Mouse (Mus musculus) forebrain, embryonic 12.5 days (tissue): ENCODE measurements around the gene Llgl1. TPM values are rescaled to one million over a fixed set of nuclear protein-coding genes. Genes with fewer than 3 reads are reported as not detected.
A peak's percentile ranks its signal among the peaks of the same experiment; 100 is the strongest.

Source experiments
- ATAC-seq: fragments of 200-750 bp; cut with Nextera tagmentation; 2 replicates; pipeline ENCODE4 v1.8.0; 2017; ENCODE audit warnings: moderate TSS enrichment; ENCODE audit not compliant: low FRiP score
- H3K27ac ChIP-seq: fragments of 300-500 bp; sonication (generic); 2 replicates; pipeline ENCODE4 v1.5.1; 2016; ENCODE audit warnings: mild to moderate bottlenecking
- H3K27me3 ChIP-seq: fragments of 300-500 bp; sonication (generic); 2 replicates; pipeline ENCODE4 v1.6.1; 2016; ENCODE audit warnings: mild to moderate bottlenecking
- H3K36me3 ChIP-seq: fragments of 300-500 bp; sonication (generic); replicated peaks from 2 replicates; pipeline ENCODE4 v1.6.1; 2016; ENCODE audit warnings: mild to moderate bottlenecking
- H3K4me1 ChIP-seq: fragments of 300-500 bp; sonication (generic); 2 replicates; pipeline ENCODE4 v1.6.1; 2016
- H3K4me2 ChIP-seq: fragments of 300-500 bp; sonication (generic); 2 replicates; pipeline ENCODE4 v1.6.1; 2016; ENCODE audit warnings: mild to moderate bottlenecking, moderate library complexity
- H3K4me3 ChIP-seq: fragments of 300-500 bp; sonication (generic); replicated peaks from 2 replicates; pipeline ENCODE4 v1.5.1; 2016; ENCODE audit warnings: mild to moderate bottlenecking
- H3K9ac ChIP-seq: fragments of 300-500 bp; sonication (generic); 2 replicates; pipeline ENCODE4 v1.6.1; 2016; ENCODE audit warnings: mild to moderate bottlenecking
- H3K9me3 ChIP-seq: fragments of 300-500 bp; sonication (generic); 2 replicates; pipeline ENCODE4 v1.6.1; 2016
- WGBS: fragments of 180-500 bp; shearing (Covaris S2); methylation state at CpG from one replicate; pipeline ENCODE4 v1.1.7; 2016; 5-methylcytosine and 5-hydroxymethylcytosine counted together
- polyA plus RNA-seq: library from polyadenylated mRNA; unstranded; fragments of >200 nt; fragmentation: Nextera tagmentation; extraction: Ambion mirVana; gene quantifications from 2 replicates; pipeline ENCODE4 v1.2.1, GENCODE M21; 2016

The Llgl1 gene
- 138 and 152 TPM in 2 replicates for polyA plus RNA-seq

DNA sequence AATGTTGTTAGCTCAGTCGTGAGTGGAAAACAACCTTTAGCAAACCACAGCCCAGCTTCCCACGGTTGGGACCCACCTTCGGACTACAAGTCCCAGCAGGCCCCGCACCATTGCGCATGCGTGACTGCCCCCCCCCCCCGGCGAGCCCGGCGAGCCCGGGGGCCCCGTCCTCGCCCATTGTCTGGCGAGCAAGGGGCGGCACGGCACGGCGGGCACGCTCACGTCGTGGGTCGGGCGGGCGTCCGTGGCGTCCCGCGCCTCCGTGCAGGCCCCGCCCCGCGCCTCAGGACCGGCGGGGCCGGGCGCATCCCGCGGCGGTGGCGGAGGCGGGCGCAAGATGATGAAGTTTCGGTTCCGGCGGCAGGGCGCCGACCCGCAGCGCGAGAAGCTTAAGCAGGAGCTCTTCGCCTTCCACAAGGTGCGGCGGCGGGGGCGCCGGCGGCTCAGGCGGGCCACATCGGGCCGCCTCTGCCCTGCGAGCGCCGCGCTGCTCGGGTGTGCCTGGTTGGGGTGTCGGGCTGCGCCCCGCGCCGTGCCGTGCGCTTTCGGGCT is at the start of gene Llgl1:
Gene Llgl1, plus strand, starts transcription at position 200 of the 552 bp plus-strand sequence.
- H3K9ac ChIP-seq: peak within 1 kb of the TSS; percentile 93
- peaks cover 19% of the 10 kb centered on the region for H3K36me3 ChIP-seq
- peak within 1 kb of the TSS; percentile 95 for H3K27ac ChIP-seq
- under 1% methylated on average over 60 of the region's 73 CpGs for WGBS
- H3K9me3 ChIP-seq: no peaks in the 10 kb centered on the region
- ATAC-seq: peak; percentile 89
- H3K27me3 ChIP-seq: no peaks in the 10 kb centered on the region
- peaks cover 46% of the 10 kb centered on the region for H3K4me1 ChIP-seq
- peak within 1 kb of the TSS; percentile 67 for H3K4me2 ChIP-seq
- peak within 1 kb of the TSS; percentile 86 for H3K4me3 ChIP-seq

DNA sequence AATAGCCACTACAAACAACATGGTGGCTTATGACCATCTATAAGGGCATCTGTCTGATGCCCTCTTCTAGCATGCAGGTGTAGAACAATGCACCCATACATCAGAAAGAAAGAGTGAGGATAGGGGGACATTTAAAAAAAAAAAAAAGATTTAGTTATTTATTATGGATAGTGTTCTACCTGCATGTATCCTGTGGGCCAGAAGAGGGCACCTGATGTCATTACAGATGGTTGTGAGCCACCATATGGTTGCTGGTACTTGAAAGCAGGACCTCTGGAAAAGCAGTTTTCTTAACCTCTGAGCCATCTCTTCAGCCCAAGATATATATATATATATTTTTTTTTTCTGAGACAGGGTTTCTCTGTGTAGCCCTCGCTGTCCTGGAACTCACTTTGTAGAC is 3.4 kb upstream of the Llgl1 start:
- 74% methylated on average over 1 of the region's 1 CpGs for WGBS
- H3K9ac ChIP-seq: no peak overlapping the region
- H3K4me1 ChIP-seq: peaks cover 17% of the 10 kb centered on the region
- no peak overlapping the region for H3K4me2 ChIP-seq
- no peak for ATAC-seq
- no peaks in the 10 kb centered on the region for H3K9me3 ChIP-seq
- H3K27me3 ChIP-seq: no peaks in the 10 kb centered on the region
- H3K27ac ChIP-seq: no peak overlapping the region
- H3K4me3 ChIP-seq: no peak overlapping the region
- no peaks in the 10 kb centered on the region for H3K36me3 ChIP-seq

DNA sequence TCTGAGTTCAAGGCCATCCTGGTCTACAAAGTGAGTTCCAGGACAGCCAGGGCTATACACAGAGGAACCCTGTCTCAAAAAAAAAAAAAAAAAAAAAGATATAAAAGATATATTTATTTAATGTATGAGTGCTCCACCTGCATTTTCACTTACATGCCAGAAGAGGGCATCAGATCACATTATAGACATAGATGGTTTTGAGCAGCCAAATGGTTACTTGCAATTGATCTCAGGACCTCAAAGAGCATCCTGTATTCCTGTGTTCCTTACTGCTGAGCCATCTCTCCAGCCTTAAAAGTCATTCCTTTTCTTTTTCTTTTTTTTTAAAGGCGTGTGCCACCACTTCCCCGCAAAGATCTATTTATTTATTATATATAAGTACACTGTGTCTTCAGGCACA is 2.0 kb upstream of the Llgl1 start:
- Histone ChIP-seq H3K4me1 (peaks cover 31% of the 10 kb centered on the region), H3K4me3 (no peak overlapping the region), H3K27me3 (no peaks in the 10 kb centered on the region), H3K4me2 (no peak overlapping the region), H3K9me3 (no peaks in the 10 kb centered on the region), H3K27ac (no peak overlapping the region), H3K9ac (no peak overlapping the region), H3K36me3 (peaks cover 6% of the 10 kb centered on the region; the same call in 1 of the 2 replicates)
- no peak for ATAC-seq
- WGBS: 84% methylated on average over 2 of the region's 2 CpGs

GRCm38 (mm10) chr11:60698806-60699523 is 558 bp upstream of the Llgl1 start:
- H3K4me1 ChIP-seq: peaks cover 45% of the 10 kb centered on the region
- peaks cover 13% of the 10 kb centered on the region; the same call in 1 of the 2 replicates for H3K36me3 ChIP-seq
- H3K27me3 ChIP-seq: no peaks in the 10 kb centered on the region
- peak overlapping the region; percentile 67 for H3K4me2 ChIP-seq
- H3K4me3 ChIP-seq: peak overlapping the region; percentile 86
- H3K27ac ChIP-seq: peak overlapping the region; percentile 95
- peak overlapping the region; percentile 93 for H3K9ac ChIP-seq
- under 1% methylated on average over 22 of the region's 22 CpGs for WGBS
- ATAC-seq: peak; percentile 54
- no peaks in the 10 kb centered on the region for H3K9me3 ChIP-seq

GRCm38 (mm10) chr11:60700320-60701185 is 1.0 kb downstream of the Llgl1 start:
- H3K9me3 ChIP-seq: no peaks in the 10 kb centered on the region
- peaks cover 28% of the 10 kb centered on the region for H3K36me3 ChIP-seq
- H3K27me3 ChIP-seq: no peaks in the 10 kb centered on the region
- H3K4me2 ChIP-seq: peak overlapping the region; percentile 67
- peaks cover 46% of the 10 kb centered on the region for H3K4me1 ChIP-seq
- WGBS: 28% methylated on average over 12 of the region's 12 CpGs
- no peak for ATAC-seq
- H3K27ac ChIP-seq: peak overlapping the region; percentile 95
- H3K9ac ChIP-seq: peak overlapping the region; percentile 93
- peak overlapping the region; percentile 86 for H3K4me3 ChIP-seq

DNA sequence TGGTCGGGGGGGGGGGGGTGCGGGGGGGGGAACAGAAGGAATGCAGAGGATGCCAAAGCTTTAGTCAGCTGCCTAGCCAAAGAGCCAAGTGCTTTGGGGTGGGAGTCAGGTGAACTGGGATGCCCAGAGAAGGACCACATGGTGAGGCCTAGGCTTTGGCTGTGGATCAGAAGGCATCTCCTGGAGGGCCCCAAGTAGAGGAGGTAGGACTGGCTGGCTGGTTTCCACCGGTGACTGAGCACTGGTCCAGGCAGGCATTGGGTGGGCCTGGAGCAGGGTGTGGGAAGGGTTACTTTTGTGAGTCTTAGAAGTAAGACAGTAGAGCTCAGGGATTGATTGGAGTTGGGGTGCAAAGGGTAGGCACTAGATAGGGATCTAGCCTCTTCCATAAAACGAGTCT is 2.1 kb downstream of the Llgl1 start:
- Histone ChIP-seq H3K4me2 (peak overlapping the region; percentile 67), H3K9me3 (no peaks in the 10 kb centered on the region), H3K9ac (peak overlapping the region; percentile 93), H3K27me3 (no peaks in the 10 kb centered on the region), H3K4me1 (peaks cover 46% of the 10 kb centered on the region), H3K36me3 (peaks cover 39% of the 10 kb centered on the region), H3K4me3 (peak overlapping the region; percentile 86), H3K27ac (no peak overlapping the region)
- no peak for ATAC-seq
- WGBS: 88% methylated on average over 2 of the region's 4 CpGs

- H3K4me1 ChIP-seq: peaks cover 46% of the 10 kb centered on the region
- H3K9ac ChIP-seq: 0 out of 2 replicates have a peak overlapping the region, but pooled peaks have one; percentile 17
- no peaks in the 10 kb centered on the region for H3K27me3 ChIP-seq
- H3K4me3 ChIP-seq: no peak overlapping the region
- WGBS: 24% methylated on average over 4 of the region's 4 CpGs
- H3K36me3 ChIP-seq: peaks cover 54% of the 10 kb centered on the region
- H3K27ac ChIP-seq: peak overlapping the region; percentile 36; the same call in 1 of the 2 replicates
- peak; percentile 22; the same call in 1 of the 2 replicates for ATAC-seq
- no peaks in the 10 kb centered on the region for H3K9me3 ChIP-seq
- H3K4me2 ChIP-seq: peak overlapping the region; percentile 28; the same call in 1 of the 2 replicates
These were observed 3.6 kb downstream of the Llgl1 start for GRCm38 (mm10) chr11:60703131-60703530.

DNA sequence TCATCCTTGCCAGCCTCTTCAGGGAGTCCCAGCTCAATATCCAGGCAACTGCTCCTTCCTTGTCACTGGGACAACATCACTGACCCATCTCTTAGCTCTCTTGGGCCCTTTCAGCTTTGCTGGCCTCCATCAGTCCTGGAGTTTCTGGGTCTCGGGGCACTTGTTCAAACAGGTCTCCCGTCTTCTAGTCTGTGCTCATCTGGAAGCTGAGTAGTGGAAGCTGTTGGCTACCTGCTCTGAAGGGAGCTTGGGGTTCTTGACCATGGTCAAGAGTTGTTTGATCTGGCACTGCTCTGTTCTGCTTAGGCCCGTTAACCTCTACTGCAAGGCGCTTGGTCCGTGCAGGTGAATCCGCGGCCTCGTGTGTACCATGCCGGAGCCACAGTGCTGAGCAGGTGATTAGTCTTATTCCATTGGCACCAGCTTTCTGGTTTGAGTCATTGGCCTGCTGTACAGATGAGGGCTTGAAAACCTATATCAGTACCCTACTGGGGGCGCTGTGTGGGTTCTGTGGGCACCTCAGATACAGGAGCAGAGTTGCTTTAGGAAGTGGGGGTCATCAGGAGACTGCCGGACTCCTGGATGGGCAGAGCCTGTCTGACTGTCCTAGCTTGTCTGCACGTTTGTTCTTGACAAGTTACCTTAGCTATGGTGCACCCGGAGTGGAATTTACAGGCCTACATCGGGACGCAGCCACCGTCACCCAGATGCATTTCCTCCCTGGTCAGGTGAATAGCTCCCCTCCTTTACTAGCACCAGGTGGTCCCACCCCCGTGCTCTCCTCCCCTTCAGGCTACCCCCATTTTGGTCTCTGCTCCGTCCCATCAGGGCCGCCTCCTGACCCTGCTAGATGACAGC is 4.7 kb downstream of the Llgl1 start:
- Histone ChIP-seq H3K4me1 (peaks cover 37% of the 10 kb centered on the region), H3K9ac (no peak overlapping the region), H3K4me3 (no peak overlapping the region), H3K9me3 (no peaks in the 10 kb centered on the region), H3K27me3 (no peaks in the 10 kb centered on the region), H3K36me3 (peaks cover 65% of the 10 kb centered on the region), H3K27ac (no peak overlapping the region), H3K4me2 (no peak overlapping the region)
- 94% methylated on average over 19 of the region's 19 CpGs for WGBS
- ATAC-seq: no peak

GRCm38 (mm10) chr11:60705255-60705654 is 5.7 kb downstream of the Llgl1 start:
- WGBS: 85% methylated on average over 3 of the region's 3 CpGs

GRCm38 (mm10) chr11:60706076-60706475 is 6.6 kb downstream of the Llgl1 start:
- no peak overlapping the region for H3K27ac ChIP-seq
- H3K4me2 ChIP-seq: no peak overlapping the region
- H3K27me3 ChIP-seq: no peaks in the 10 kb centered on the region
- no peak for ATAC-seq
- H3K36me3 ChIP-seq: peaks cover 83% of the 10 kb centered on the region
- H3K4me3 ChIP-seq: no peak overlapping the region
- 88% methylated on average over 7 of the region's 7 CpGs for WGBS
- H3K4me1 ChIP-seq: peaks cover 30% of the 10 kb centered on the region
- no peak overlapping the region for H3K9ac ChIP-seq
- H3K9me3 ChIP-seq: no peaks in the 10 kb centered on the region

More at GRCm38 (mm10) chr11:60705255-60705654, 5.7 kb downstream of the Llgl1 start:
- Histone ChIP-seq H3K4me2 (no peak overlapping the region), H3K9me3 (no peaks in the 10 kb centered on the region), H3K27ac (no peak overlapping the region), H3K27me3 (no peaks in the 10 kb centered on the region), H3K4me1 (peaks cover 37% of the 10 kb centered on the region), H3K4me3 (no peak overlapping the region), H3K36me3 (peaks cover 75% of the 10 kb centered on the region), H3K9ac (no peak overlapping the region)
- ATAC-seq: no peak

- WGBS: 87% methylated on average over 14 of the region's 14 CpGs
- H3K4me2 ChIP-seq: no peak overlapping the region
- H3K36me3 ChIP-seq: peaks cover 90% of the 10 kb centered on the region
- ATAC-seq: no peak
- no peaks in the 10 kb centered on the region for H3K9me3 ChIP-seq
- no peak overlapping the region for H3K27ac ChIP-seq
- no peak overlapping the region for H3K9ac ChIP-seq
- no peak overlapping the region for H3K4me3 ChIP-seq
- H3K4me1 ChIP-seq: peaks cover 22% of the 10 kb centered on the region
- H3K27me3 ChIP-seq: no peaks in the 10 kb centered on the region
These were observed 7.4 kb downstream of the Llgl1 start for GRCm38 (mm10) chr11:60706696-60707480.
